Mouse (Mus musculus) limb, embryonic 13.5 days (tissue): ENCODE measurements around the gene 2310046K23Rik. TPM values are rescaled to one million over a fixed set of nuclear protein-coding genes. Genes with fewer than 3 reads are reported as not detected.

Experiments
- ATAC-seq: fragments of 200-750 bp; cut with Nextera tagmentation; 2 replicates; pipeline ENCODE4 v1.8.0; 2017; ENCODE audit warnings: low read depth, moderate number of reproducible peaks, moderate TSS enrichment; ENCODE audit not compliant: low FRiP score
- H3K27ac ChIP-seq: fragments of 300-500 bp; sonication (generic); 2 replicates; pipeline ENCODE4 v1.5.1; 2015; ENCODE audit warnings: inconsistent platforms, mild to moderate bottlenecking, moderate library complexity
- H3K27me3 ChIP-seq: fragments of 300-500 bp; sonication (generic); 2 replicates; pipeline ENCODE4 v1.6.1; 2015; ENCODE audit warnings: mild to moderate bottlenecking, inconsistent platforms
- H3K36me3 ChIP-seq: fragments of 300-500 bp; sonication (generic); 2 replicates; pipeline ENCODE4 v1.6.1; 2015; ENCODE audit warnings: inconsistent platforms, mild to moderate bottlenecking, moderate library complexity
- H3K4me1 ChIP-seq: fragments of 300-500 bp; sonication (generic); 2 replicates; pipeline ENCODE4 v1.6.1; 2015; ENCODE audit warnings: inconsistent platforms
- H3K4me2 ChIP-seq: fragments of 300-500 bp; sonication (generic); replicated peaks from 2 replicates; pipeline ENCODE4 v1.6.1; 2015; ENCODE audit warnings: inconsistent platforms, mild to moderate bottlenecking, moderate library complexity
- H3K4me3 ChIP-seq: fragments of 300-500 bp; sonication (generic); 2 replicates; pipeline ENCODE4 v1.5.1; 2015; ENCODE audit warnings: moderate library complexity, mild to moderate bottlenecking, inconsistent platforms
- H3K9ac ChIP-seq: fragments of 300-500 bp; sonication (generic); 2 replicates; pipeline ENCODE4 v1.6.1; 2015; ENCODE audit warnings: mild to moderate bottlenecking, inconsistent platforms
- H3K9me3 ChIP-seq: fragments of 300-500 bp; sonication (generic); 2 replicates; pipeline ENCODE4 v1.6.1; 2016; ENCODE audit warnings: inconsistent platforms
- WGBS: fragments of 180-500 bp; shearing (Covaris S2); methylation state at CpG from one replicate; pipeline ENCODE4 v1.1.7; 2015; 5-methylcytosine and 5-hydroxymethylcytosine counted together
- polyA plus RNA-seq: library from polyadenylated mRNA; unstranded; fragments of >200 nt; fragmentation: Nextera tagmentation; extraction: Ambion mirVana; gene quantifications from 2 replicates; pipeline ENCODE4 v1.2.1, GENCODE M21; 2015

2310046K23Rik gene
- polyA plus RNA-seq: not detected in 2 replicates

GRCm38 (mm10) chr3:92534411-92534810 lies at the start of gene 2310046K23Rik:
2310046K23Rik (minus strand) TSS chr3:92534511.
- Histone ChIP-seq H3K27ac (no peak within 1 kb of the TSS), H3K4me1 (no peaks in the 10 kb centered on the region), H3K4me3 (no peak within 1 kb of the TSS), H3K36me3 (no peaks in the 10 kb centered on the region), H3K9ac (no peak within 1 kb of the TSS), H3K9me3 (no peaks in the 10 kb centered on the region), H3K27me3 (no peaks in the 10 kb centered on the region), H3K4me2 (no peak within 1 kb of the TSS)
- ATAC-seq: no peak
- WGBS: 89% methylated on average over 3 of the region's 3 CpGs

DNA sequence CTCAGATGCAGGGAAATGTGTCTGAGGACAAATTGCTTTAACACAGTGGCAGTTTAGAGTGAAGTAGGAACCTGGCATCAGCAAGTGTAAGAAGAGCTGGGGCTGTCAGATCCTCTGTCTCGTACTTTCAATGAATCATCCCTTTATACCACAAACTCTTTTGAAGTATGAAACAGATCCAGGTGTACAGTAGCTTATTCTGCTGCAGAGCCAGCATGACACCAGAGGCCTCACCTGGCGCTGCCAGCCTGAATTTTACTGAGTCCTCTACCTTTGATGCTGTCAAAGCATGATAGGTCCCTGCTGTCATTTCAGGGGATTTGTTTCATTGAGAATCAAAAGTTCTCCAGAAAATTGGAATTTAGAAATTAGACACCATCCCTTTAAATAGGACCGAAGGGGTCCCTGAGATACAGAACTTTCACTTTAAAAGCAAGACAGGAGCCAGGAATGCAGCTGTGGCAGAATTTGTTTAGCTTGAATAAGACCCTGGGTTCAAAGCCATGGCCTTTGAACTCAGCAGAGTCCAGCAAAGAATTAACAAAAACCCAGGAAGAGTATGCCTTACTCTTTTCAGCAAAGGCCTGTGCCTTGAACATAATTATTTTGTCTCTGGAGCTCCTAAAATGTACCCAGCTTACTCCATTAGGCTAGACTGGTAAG lies 49.0 kb upstream of the 2310046K23Rik start:
- Histone ChIP-seq H3K4me3 (no peak overlapping the region), H3K4me1 (no peaks in the 10 kb centered on the region), H3K4me2 (no peak overlapping the region), H3K36me3 (no peaks in the 10 kb centered on the region), H3K27ac (no peak overlapping the region), H3K27me3 (no peaks in the 10 kb centered on the region), H3K9ac (no peak overlapping the region), H3K9me3 (no peaks in the 10 kb centered on the region)
- ATAC-seq: no peak
- 68% methylated on average over 3 of the region's 3 CpGs for WGBS

DNA sequence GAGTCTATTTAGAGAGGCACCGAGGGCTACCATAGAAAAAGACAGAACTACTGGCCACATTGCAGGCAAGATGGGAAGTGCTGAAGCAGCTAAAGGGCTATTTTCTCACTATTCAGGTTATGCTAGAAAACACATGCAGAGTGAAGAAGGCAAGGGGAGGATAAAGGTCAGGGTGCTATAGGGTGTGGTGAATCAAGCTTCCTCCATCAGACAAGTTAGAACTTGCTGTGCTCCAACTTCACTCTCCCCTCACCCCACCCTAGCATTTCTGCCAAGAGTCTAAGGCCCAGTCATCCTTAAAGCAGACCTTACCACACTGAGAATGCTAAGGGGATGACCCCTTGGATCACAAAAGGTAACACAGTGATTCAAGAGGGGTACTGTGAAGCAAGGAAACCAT lies 45.2 kb upstream of the 2310046K23Rik start:
- WGBS: 66% methylated on average over 1 of the region's 1 CpGs
- Histone ChIP-seq H3K9ac (no peak overlapping the region), H3K36me3 (no peaks in the 10 kb centered on the region), H3K27me3 (no peaks in the 10 kb centered on the region), H3K27ac (no peak overlapping the region), H3K9me3 (no peaks in the 10 kb centered on the region), H3K4me2 (no peak overlapping the region), H3K4me1 (no peaks in the 10 kb centered on the region), H3K4me3 (no peak overlapping the region)
- ATAC-seq: no peak

GRCm38 (mm10) chr3:92578652-92579413 lies 44.5 kb upstream of the 2310046K23Rik start:
- Histone ChIP-seq H3K9me3 (no peaks in the 10 kb centered on the region), H3K27ac (no peak overlapping the region), H3K4me1 (no peaks in the 10 kb centered on the region), H3K27me3 (no peaks in the 10 kb centered on the region), H3K9ac (no peak overlapping the region), H3K36me3 (no peaks in the 10 kb centered on the region), H3K4me2 (no peak overlapping the region), H3K4me3 (no peak overlapping the region)
- ATAC-seq: no peak
- WGBS: 73% methylated on average over 4 of the region's 4 CpGs

GRCm38 (mm10) chr3:92573449-92574041 lies 39.2 kb upstream of the 2310046K23Rik start, which contains the start of gene Ivl:
Ivl (minus strand) TSS chr3:92573735.
- no peaks in the 10 kb centered on the region for H3K9me3 ChIP-seq
- no peak for ATAC-seq
- no peaks in the 10 kb centered on the region for H3K36me3 ChIP-seq
- H3K4me3 ChIP-seq: no peak within 1 kb of the TSS
- H3K4me2 ChIP-seq: no peak within 1 kb of the TSS
- no peak within 1 kb of the TSS for H3K27ac ChIP-seq
- 62% methylated on average over 1 of the region's 1 CpGs for WGBS
- no peaks in the 10 kb centered on the region for H3K27me3 ChIP-seq
- H3K4me1 ChIP-seq: no peaks in the 10 kb centered on the region
- no peak within 1 kb of the TSS for H3K9ac ChIP-seq

GRCm38 (mm10) chr3:92572514-92573155 lies 38.3 kb upstream of the 2310046K23Rik start:
- no peaks in the 10 kb centered on the region for H3K36me3 ChIP-seq
- H3K4me2 ChIP-seq: no peak overlapping the region
- no peak overlapping the region for H3K9ac ChIP-seq
- no peak overlapping the region for H3K4me3 ChIP-seq
- 47% methylated on average over 2 of the region's 2 CpGs for WGBS
- H3K9me3 ChIP-seq: no peaks in the 10 kb centered on the region
- ATAC-seq: no peak
- H3K27me3 ChIP-seq: no peaks in the 10 kb centered on the region
- no peak overlapping the region for H3K27ac ChIP-seq
- H3K4me1 ChIP-seq: no peaks in the 10 kb centered on the region

- Histone ChIP-seq H3K27ac (no peak overlapping the region), H3K9ac (no peak overlapping the region)
- 90% methylated on average over 2 of the region's 2 CpGs for WGBS
These were observed 34.4 kb upstream of the 2310046K23Rik start for GRCm38 (mm10) chr3:92568752-92569151.

GRCm38 (mm10) chr3:92565418-92565817 lies 31.1 kb upstream of the 2310046K23Rik start:
- no peaks in the 10 kb centered on the region for H3K4me1 ChIP-seq
- no peak overlapping the region for H3K9ac ChIP-seq
- no peaks in the 10 kb centered on the region for H3K36me3 ChIP-seq
- H3K27me3 ChIP-seq: no peaks in the 10 kb centered on the region
- H3K27ac ChIP-seq: no peak overlapping the region
- H3K4me2 ChIP-seq: no peak overlapping the region
- H3K9me3 ChIP-seq: no peaks in the 10 kb centered on the region
- no peak for ATAC-seq
- no peak overlapping the region for H3K4me3 ChIP-seq

More at GRCm38 (mm10) chr3:92568752-92569151, 34.4 kb upstream of the 2310046K23Rik start:
- no peak for ATAC-seq
- no peaks in the 10 kb centered on the region for H3K9me3 ChIP-seq
- H3K4me2 ChIP-seq: no peak overlapping the region
- H3K27me3 ChIP-seq: no peaks in the 10 kb centered on the region
- no peaks in the 10 kb centered on the region for H3K4me1 ChIP-seq
- H3K4me3 ChIP-seq: no peak overlapping the region
- no peaks in the 10 kb centered on the region for H3K36me3 ChIP-seq

- Histone ChIP-seq H3K4me2 (no peak overlapping the region), H3K9ac (no peak overlapping the region), H3K27ac (no peak overlapping the region), H3K9me3 (no peaks in the 10 kb centered on the region), H3K4me3 (no peak overlapping the region), H3K36me3 (no peaks in the 10 kb centered on the region), H3K4me1 (no peaks in the 10 kb centered on the region), H3K27me3 (no peaks in the 10 kb centered on the region)
- ATAC-seq: no peak
These were observed 22.0 kb downstream of the 2310046K23Rik start for GRCm38 (mm10) chr3:92512325-92512724.

GRCm38 (mm10) chr3:92510786-92511185 lies 23.5 kb downstream of the 2310046K23Rik start:
- Histone ChIP-seq H3K9ac (no peak overlapping the region), H3K9me3 (no peaks in the 10 kb centered on the region), H3K4me1 (no peaks in the 10 kb centered on the region), H3K27me3 (no peaks in the 10 kb centered on the region), H3K27ac (no peak overlapping the region), H3K36me3 (no peaks in the 10 kb centered on the region), H3K4me2 (no peak overlapping the region), H3K4me3 (no peak overlapping the region)
- no peak for ATAC-seq

- 89% methylated on average over 1 of the region's 1 CpGs for WGBS
- Histone ChIP-seq H3K27me3 (no peaks in the 10 kb centered on the region), H3K9me3 (no peaks in the 10 kb centered on the region), H3K36me3 (no peaks in the 10 kb centered on the region), H3K4me2 (no peak overlapping the region), H3K27ac (no peak overlapping the region), H3K9ac (no peak overlapping the region), H3K4me3 (no peak overlapping the region), H3K4me1 (no peaks in the 10 kb centered on the region)
- ATAC-seq: no peak
These were observed 26.1 kb downstream of the 2310046K23Rik start for GRCm38 (mm10) chr3:92508185-92508584.

GRCm38 (mm10) chr3:92503528-92503927 lies 30.8 kb downstream of the 2310046K23Rik start:
- Histone ChIP-seq H3K9ac (no peak overlapping the region), H3K36me3 (no peaks in the 10 kb centered on the region), H3K4me3 (no peak overlapping the region), H3K27me3 (no peaks in the 10 kb centered on the region), H3K4me1 (no peaks in the 10 kb centered on the region), H3K9me3 (no peaks in the 10 kb centered on the region), H3K27ac (no peak overlapping the region), H3K4me2 (no peak overlapping the region)
- no peak for ATAC-seq
